Mouse (Mus musculus) olfactory bulb, adult 2 months (tissue): Measurements from ENCODE around the gene Tsc2.

Experiments used
- CTCF ChIP-seq: fragments of 200-500 bp; IDR thresholded peaks from 2 replicates; pipeline ENCODE4 v1.5.1; 2012; ENCODE audit warnings: low read depth, mild to moderate bottlenecking, low read length, moderate library complexity; ENCODE audit not compliant: insufficient read depth
- POLR2A ChIP-seq: fragments of 200-500 bp; IDR thresholded peaks from 2 replicates; pipeline ENCODE4 v1.6.1; 2012; ENCODE audit warnings: mild to moderate bottlenecking, low read depth, low read length, moderate library complexity; ENCODE audit not compliant: insufficient read depth

GRCm38 (mm10) chr17:24628646-24629045 lies 3.8 kb downstream of the Tsc2 start:
- TF ChIP-seq CTCF, result peak; percentile 78; the same call in 1 of the 2 replicates
- no peak for TF ChIP-seq POLR2A
